Mouse (Mus musculus) kidney, adult 18-20 months (tissue): Measurements from ENCODE around the gene 2900026A02Rik.

Experiments used
- DNase-seq: peaks from one replicate; pipeline ENCODE4 v3.0.0; 2021

Gene 2900026A02Rik

DNA sequence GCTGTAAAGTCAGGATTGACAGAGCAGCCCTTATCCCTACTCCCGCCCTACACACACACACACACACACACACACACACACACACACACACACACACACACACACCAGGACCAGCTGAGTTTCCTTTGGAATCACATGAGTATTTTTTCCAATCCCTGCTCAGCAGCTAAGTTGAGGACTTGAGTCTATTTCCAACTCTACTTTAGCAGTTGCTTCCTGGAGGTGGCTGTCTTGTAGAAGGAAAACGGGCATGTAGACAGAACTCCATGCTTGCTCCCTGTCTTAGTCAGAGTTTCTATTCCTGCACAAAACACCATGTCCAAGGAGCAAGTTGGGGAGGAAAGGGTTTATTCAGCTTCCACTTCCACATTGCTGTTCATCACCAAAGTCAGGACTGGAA lies 133.6 kb downstream of the 2900026A02Rik start:
- DNase-seq = no peak

DNA sequence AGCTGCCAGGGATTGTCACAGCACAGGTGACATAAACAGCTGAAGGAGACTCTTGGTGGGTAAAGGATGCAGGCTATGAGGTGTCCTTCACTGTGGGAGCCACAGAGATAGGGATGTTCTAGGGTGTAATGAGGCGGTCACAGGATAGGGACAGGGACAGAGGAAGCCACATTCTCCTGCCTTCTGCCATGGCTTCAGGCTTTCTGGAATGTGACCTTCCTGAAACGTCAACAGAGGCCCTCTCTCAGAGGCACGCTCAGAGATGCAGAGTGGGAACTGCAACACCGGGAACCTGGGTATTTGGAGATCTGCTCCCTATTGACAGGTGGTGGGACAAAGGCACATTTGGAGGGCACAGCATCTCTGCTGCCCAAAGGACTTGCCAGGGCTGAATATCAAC lies 134.0 kb downstream of the 2900026A02Rik start:
- DNase-seq = no peak

DNA sequence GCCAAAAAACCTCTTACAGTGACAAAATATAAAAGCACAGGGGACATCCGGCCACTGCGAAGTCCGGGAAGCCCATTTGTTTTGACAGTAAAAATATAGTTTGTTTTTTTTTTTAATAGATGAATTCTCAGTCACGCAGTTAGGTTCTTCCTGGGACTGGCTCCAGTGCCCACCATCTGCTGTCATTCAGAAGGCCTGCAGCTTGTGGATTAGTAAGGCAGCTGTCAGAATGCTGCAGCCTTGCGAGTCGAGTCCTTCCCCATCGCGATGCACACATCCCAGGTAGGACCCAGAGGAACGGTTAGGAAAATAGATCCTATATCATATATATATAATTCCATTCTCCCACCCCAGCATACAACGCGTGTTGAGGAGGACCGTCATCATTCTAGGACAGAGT lies 134.6 kb downstream of the 2900026A02Rik start:
- DNase-seq = no peak

DNA sequence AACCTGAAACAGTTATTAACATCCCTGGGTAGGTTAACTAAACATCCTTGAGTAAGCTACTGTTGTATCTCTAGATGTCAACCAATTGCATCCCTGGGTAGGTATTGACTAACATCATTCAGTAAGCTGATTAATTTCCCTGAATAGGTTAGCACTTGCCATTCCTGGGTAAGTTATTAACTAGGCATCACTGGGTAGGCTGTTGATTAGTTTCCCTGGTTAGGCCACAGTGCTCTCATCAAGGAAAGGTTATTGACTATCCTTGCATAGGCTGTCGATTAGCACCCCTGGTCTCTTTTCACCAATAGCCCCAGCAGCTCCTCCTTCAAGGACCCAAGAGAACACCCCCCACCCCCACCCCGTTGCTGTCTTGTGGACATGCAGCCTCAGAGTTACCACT lies 135.1 kb downstream of the 2900026A02Rik start:
- no peak for DNase-seq

DNA sequence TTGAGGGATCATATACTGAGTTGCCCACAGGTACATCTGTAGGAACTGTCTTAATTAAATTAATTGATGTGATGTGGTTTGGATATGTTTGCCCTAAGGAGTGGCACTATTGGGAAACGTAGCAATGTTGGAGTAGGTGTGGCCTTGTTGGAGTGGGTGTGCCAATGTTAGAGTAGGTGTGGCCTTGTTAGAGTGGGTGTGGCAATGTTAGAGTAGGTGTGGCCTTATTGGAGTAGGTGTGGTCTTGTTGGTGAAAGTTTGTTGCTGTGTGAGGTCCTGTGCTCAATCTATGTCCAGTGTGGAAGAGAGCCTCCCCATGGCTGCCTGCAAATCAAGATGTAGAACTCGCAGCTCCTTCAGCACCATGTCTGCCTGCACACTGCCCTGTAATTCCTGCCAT lies 136.7 kb downstream of the 2900026A02Rik start:
- DNase-seq = no peak

DNA sequence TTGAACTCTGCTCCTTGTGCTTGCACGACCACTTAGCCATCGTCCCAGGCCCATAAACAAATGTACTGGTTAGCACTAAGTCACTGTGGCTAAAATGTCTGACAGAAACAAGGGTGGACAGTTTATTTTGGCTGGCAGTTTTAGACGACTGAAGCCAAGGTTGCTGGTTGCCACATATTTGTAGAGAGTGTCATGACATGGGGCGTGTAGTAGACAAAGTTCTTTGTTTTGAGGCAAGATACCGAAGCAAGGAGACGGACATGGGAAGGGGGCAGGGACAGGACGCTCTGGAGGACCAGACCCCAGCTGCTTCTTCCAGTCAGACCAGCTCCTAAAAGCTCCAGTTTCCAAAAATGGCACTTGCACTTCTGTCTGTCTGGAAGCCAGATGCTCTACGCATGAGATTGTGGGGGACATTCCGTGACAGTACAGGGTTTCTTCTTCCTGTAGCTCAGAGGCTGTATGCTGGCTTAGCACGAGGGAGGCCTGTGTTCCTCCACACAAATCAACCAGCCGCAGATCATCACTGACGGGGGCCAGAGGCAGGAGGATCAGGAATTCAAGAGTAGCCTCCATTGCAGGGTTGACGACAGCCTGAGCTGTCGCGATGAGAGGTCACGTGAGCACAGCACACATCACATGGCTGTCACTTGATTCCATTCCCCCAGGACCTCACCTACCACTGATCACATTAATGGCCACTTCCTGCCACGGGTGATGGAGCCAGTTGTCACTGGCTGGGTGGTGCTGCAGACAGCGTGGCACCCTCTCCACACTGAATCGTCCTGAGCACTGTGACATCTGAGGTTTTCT lies 138.5 kb downstream of the 2900026A02Rik start:
- DNase-seq = no peak

DNA sequence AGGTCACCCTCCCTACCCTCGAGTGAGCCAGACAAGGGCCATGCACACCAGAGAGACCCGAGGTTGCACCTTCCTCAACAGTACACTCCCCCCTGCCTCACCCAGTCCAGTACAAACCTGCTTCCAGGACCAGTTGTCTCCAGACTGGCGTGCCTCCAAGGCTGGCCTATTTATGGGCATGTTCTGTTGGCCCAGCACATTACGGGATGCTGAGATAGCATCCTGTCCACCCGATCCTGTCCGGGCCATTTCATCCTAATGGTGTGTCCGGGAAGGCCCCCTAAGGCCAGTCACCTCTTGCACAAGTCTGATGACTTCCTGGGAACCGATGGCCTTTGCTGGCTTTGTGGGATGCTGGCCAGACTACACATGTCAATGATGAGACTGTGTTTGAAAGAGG lies 139.6 kb downstream of the 2900026A02Rik start, which contains the start of gene Crybb3:
TSS of gene Crybb3 (minus strand) at position 146 of the 400 bp plus-strand sequence.
- peak; percentile 47 for DNase-seq

DNA sequence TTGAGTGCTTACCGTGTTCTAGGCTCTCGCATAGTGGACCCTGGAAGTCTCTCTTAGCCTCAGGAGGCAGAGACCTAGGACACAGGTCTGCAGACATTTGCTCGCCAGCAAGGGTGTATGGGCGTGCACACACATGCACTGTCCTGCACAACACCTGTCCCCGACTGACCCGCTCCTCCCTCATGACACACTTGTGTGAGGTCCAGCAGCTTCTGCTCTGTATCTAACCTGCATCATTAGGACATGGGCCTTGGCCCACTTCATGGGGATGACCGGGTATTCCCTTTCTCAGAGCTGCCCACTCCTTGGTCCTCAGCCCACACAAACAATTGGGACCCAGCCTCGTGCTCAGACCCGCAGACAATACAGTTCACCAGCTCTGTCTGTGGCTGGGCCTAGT lies 140.0 kb downstream of the 2900026A02Rik start:
- DNase-seq = no peak

DNA sequence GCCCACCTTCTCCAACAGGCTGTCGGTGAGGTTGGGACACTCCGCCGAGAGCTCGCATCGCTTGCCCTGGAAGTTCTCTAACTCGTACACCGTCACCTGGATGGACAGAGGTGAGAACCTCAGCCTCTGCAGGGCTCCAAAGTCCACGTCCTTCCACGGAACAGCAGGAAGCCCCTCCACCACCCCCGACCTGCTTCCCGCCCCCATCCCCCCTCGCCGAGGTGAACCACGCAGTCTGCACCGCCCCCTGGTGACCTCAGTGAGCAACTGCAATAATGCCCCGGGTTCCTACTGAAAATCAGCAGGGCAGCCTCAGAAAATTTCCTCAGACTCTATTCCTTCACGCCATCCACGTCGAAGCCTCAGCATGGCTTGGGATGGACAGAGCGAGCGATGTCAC lies 141.3 kb downstream of the 2900026A02Rik start:
- DNase-seq = no peak

DNA sequence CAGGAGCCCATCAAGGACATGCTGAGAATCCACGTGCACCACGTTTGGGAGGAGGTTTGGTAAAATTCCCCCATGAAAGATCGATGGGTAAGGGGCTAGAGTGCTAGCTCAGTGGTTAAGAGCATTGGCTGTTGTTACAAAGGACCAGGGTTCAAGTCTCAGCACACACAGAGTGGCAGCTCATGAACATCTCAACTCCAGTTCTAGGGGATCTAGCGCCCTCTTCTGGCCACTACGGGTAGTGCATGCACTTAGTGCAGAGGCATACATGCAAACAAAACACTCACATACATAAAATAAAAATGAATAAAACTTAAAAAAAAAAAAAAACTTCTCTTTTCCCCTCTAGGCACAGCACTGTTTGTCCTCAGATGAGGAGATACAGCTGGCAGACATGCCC lies 142.3 kb downstream of the 2900026A02Rik start:
- no peak for DNase-seq

DNA sequence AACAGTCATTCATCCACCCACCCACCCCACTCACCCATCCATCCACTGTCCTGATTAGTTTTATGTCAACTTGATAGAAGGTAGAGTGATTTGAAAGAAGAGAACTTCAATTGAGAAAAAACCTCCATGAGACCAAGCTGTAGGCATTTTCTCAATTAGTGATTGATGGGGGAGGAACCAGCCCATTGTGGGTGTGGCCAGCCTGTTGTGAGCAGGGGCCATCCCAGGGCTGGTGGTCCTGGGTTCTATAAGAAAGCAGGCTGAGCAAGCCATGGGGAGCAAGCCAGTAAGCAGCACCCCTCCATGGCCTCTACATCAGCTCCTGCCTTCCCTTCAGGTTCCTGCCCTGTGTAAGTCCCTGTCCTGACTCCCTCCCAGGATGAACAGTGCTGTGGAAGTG lies 151.0 kb downstream of the 2900026A02Rik start, which contains the start of gene Crybb2:
TSS of gene Crybb2 (minus strand) at position 101 of the 400 bp plus-strand sequence.
- no peak for DNase-seq

DNA sequence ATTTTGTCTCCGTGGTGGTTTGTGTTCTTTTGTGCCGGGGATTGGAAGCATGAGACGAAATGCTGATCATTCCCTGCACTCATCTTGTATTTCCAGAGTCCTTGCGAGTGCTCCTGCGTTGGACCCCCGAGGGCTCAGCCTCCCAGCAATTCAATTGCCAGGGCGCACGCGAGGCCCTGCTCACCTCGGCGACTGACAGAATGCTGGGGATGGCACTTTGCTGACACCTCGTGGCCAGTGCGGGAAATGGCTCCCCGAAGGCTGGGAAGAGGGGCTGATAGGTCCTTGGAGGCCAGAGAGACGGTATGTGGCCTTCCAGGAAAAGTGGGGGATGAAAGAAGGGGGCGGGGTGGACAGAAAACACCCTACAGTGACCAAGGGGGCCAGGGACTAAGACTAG lies 166.7 kb downstream of the 2900026A02Rik start:
- DNase-seq = peak; percentile 79

DNA sequence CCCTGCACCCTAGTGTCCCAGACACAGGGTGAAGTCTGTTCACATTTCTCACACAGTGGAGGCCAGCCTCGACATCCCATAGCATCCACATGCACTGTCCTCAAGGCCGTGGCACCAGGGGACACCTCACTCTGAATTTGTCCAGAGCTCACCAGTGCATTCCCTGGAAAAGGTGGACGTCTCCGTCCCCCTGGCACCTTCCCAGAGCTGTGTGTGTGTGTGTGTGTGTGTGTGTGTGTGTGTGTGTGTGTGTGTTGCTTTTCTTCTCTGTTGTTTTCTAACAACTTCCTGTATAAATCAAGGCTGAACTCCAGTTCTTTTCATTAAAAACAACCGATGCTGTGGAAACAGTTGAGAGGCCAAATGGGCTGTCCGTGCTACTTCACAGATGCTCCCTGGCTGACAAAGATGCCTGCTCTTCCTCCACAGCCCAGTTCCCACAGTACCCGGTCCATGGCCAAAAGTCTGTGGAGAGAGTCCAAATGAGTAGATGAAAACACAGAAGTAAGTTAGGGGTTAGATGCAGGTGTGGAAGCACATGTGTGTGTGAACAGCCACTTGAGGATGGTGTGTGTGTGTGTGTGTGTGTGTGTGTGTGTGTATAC lies 170.4 kb downstream of the 2900026A02Rik start:
- DNase-seq = no peak

DNA sequence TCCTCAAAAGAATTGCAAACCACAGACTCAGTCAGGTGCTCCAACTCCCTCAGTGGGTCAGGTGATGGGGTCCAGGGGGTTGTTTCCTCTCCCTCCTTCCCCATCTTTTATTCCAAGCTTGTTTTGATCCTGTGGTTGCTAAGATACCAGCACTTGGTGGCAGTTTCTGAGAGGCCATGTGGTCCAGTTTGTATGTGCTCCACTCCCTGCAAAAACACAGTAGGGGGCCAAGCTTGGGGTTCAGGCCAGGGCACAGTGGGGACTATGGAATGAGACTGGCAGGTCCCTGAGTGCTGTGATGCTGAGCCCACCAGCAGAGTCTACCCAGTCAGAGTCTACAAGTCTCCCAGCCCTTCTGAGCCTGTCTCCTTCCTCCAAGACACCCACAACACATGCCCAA lies 171.2 kb downstream of the 2900026A02Rik start:
- DNase-seq = no peak

DNA sequence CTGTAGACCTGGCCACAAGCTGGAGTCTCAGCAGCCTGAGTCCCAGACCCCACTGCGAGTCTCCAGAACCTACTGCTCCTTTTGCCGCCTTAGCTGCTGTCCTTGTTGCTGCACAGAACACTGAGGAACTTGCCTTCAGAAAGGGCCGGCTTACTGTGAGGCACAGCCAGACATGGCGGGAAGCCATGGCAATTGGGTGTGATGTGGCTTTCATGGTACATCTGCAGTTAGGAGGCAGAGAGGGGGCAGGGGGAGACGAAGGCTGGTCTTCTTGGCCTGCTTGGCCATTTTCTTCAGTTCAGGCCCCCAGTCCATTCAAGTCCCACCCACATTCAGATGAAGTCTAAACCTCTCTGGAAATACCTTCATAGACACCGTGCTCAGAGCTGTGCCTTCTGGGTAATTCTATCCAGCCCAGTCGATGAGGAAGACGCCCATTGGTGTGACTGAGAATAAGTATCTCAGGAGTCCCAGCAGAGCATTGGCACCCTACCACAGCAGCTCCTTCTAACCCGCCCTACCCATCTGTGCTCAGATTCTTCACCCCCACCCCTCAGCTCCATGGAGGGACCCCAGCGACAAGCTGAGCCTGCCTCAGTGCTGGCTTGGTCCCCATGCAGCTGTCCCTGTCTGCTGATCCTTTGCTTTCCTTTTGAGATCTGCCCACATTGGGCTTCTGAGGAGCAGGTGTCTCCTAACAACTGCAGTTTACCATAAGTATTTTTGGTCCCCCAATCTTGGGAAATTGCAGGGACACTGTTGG lies 175.3 kb downstream of the 2900026A02Rik start:
- no peak for DNase-seq

DNA sequence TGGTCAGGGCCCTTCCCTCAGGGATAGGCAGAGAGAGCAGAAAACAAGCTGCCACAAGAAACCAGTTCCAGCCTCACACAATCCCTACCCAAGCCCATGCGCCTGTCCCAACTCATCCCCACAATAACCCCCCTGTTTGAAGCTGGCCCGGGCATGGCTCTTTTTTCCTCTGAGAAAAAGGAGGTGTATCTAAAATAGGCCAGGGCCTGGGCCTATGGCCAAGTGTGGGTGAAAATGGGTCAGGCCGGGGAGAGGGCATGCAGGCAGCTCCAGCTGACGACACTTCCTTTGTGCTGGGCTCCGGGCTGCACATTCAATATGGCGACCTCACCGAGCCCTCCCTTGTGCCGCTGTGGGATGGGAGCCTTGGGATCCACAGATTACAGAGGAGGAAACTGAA lies 177.5 kb downstream of the 2900026A02Rik start:
- DNase-seq = no peak

DNA sequence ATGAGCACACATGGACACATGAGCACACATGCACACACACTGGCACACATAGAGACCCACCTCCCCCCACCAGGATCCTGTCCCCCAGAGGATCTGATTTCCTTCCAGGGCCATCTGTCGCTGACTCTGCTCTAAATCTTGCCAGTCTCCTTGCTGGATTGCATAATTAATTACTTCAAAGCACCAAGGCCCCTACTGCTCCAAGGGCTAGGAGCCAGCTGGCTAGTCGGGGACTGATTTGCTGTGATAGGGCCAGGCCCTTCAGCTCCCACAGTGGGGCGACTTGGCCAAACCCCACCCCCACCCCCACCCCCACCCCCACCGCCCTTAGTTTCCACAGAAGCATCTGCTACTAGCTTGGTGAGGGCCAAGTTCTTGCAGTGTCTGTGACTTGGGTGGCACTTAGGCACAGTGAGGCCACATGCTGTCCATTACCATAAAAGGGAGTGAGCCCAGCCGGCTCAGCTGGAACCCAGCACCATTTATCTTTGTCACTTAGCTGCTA lies 179.4 kb downstream of the 2900026A02Rik start:
- DNase-seq = no peak

DNA sequence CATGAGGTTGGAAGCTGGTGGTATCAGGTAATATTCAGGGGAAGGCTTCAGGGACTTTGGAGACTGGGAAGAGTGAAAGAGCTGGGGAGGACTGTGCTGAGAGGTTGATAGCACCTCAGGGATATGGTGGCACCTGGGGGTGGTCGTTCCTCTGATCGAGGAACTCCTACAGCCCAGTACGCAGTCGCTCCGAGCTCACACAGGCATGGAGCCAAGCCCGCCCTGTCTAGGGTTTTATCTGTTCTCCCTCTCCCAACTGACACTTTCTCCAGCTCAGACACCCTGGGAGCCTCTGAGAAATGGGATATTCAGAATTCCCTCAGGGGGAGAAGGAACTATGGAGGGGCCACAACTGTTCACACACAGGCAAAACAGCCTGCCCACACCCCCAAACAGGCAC lies 180.3 kb downstream of the 2900026A02Rik start:
- DNase-seq = no peak

DNA sequence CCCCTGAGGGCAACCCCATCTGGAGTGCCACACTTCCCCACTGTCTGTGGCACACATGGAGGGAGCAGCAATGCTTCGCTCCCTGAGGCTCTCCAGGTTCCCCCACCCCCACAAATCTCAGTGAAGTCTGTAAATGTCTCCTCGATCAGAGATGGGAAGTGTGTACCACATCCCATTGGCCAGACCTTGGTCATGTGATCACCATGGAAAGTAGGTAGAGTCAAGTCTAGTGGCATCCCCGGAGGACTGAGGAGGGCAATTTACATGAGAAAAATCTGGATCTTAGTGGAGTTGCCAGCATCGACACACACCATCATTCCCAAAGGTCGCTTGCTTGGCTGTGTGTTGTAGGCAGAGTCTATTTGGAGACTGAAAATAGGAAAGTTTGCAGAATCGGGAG lies 182.4 kb downstream of the 2900026A02Rik start:
- DNase-seq = no peak
